ENCODE assay signal across 8 mouse cellular contexts in genomic region chr6:113195596-113195992, GRCm38 (mm10). TPM values are rescaled to one million over a fixed set of nuclear protein-coding genes. Genes with fewer than 3 reads are reported as not detected.
DNase-seq lines count a peak whose midpoint lies in the region; ATAC-seq and TF ChIP-seq lines count a peak whose summit lies in the region.

No protein-coding gene starts in this region.

- H3K9ac ChIP-seq in hindbrain, embryonic 16.5 days (ENCODE audit: low read depth, low read length), result peak overlapping the region; percentile 96
- H3K9ac ChIP-seq in neural tube, embryonic 15.5 days (replicated peaks), result peak overlapping the region; percentile 87

- no peaks in the 10 kb centered on the region for H3K36me3 ChIP-seq in embryonic facial prominence, embryonic 10.5 days (replicated peaks)
- H3K36me3 ChIP-seq in hindbrain, embryonic 16.5 days (ENCODE audit: control insufficient read depth, insufficient read depth, low read length), result no peaks in the 10 kb centered on the region
- H3K36me3 ChIP-seq in neural tube, embryonic 15.5 days, result no peaks in the 10 kb centered on the region

- peak overlapping the region; percentile 72 for H3K4me3 ChIP-seq in left cerebral cortex, adult 2 months
- H3K4me3 ChIP-seq in embryonic facial prominence, embryonic 10.5 days, result peak overlapping the region; percentile 74
- H3K4me3 ChIP-seq in hindbrain, embryonic 16.5 days (ENCODE audit: low read length), result peak overlapping the region; percentile 81
- peak overlapping the region; percentile 73 for H3K4me3 ChIP-seq in neural tube, embryonic 15.5 days (replicated peaks)

- intact Hi-C loops in left cerebral cortex, adult 2 months (cut with DNase I), result loop anchor here (1.0 kb wide), 1 partner anchor 42 kb away; the partner anchor contains the start of gene Mtmr14
- intact Hi-C loops in left cerebral cortex, postnatal 10 days (cut with DNase I), result loop anchor here (2.0 kb wide), 1 partner anchor 41 kb away; the partner anchor contains the start of gene Mtmr14

- peaks cover 20% of the 10 kb centered on the region for H3K4me1 ChIP-seq in embryonic facial prominence, embryonic 10.5 days
- peaks cover 33% of the 10 kb centered on the region for H3K4me1 ChIP-seq in hindbrain, embryonic 16.5 days (ENCODE audit: control insufficient read depth, insufficient read depth, low read depth, low read length)
- peaks cover 44% of the 10 kb centered on the region for H3K4me1 ChIP-seq in neural tube, embryonic 15.5 days

- ATAC-seq in hindbrain, embryonic 16.5 days, result peak; percentile 19; the same call in 1 of the 2 replicates
- ATAC-seq in neural tube, embryonic 15.5 days (ENCODE audit: low FRiP score), result no peak; the same call in 1 of the 2 replicates

- H3K9me3 ChIP-seq in embryonic facial prominence, embryonic 10.5 days, result no peaks in the 10 kb centered on the region
- H3K9me3 ChIP-seq in hindbrain, embryonic 16.5 days (ENCODE audit: control insufficient read depth, low read length), result no peaks in the 10 kb centered on the region
- no peaks in the 10 kb centered on the region for H3K9me3 ChIP-seq in neural tube, embryonic 15.5 days (replicated peaks)

- H3K27me3 ChIP-seq in embryonic facial prominence, embryonic 10.5 days (replicated peaks; ENCODE audit: low read depth, poor library complexity, severe bottlenecking), result peaks cover 59% of the 10 kb centered on the region
- H3K27me3 ChIP-seq in hindbrain, embryonic 16.5 days (replicated peaks; ENCODE audit: control insufficient read depth, insufficient read depth, low read length), result no peaks in the 10 kb centered on the region
- H3K27me3 ChIP-seq in neural tube, embryonic 15.5 days (replicated peaks), result no peaks in the 10 kb centered on the region

- H3K27ac ChIP-seq in left cerebral cortex, adult 2 months, result peak overlapping the region; percentile 86
- H3K27ac ChIP-seq in embryonic facial prominence, embryonic 10.5 days (replicated peaks), result 0 out of 2 replicates have a peak overlapping the region, but pooled peaks have one; percentile 76
- H3K27ac ChIP-seq in hindbrain, embryonic 16.5 days (ENCODE audit: low read depth, low read length), result peak overlapping the region; percentile 82
- peak overlapping the region; percentile 84 for H3K27ac ChIP-seq in neural tube, embryonic 15.5 days (replicated peaks)

- no peak for TF ChIP-seq CTCF in left cerebral cortex, adult 2 months (IDR thresholded peaks at IDR 0.05)

- H3K4me2 ChIP-seq in hindbrain, embryonic 16.5 days (ENCODE audit: low read length), result peak overlapping the region; percentile 94
- H3K4me2 ChIP-seq in neural tube, embryonic 15.5 days, result peak overlapping the region; percentile 90

- peak in 1 of 2 experiments; percentile 34 for DNase-seq in left cerebral cortex, adult 2 months (ENCODE audit: extremely low spot score in 1 of 2, low spot score in 2 of 2)
- DNase-seq in left cerebral cortex, postnatal 10 days (ENCODE audit: extremely low spot score in 1 of 2, low spot score in 2 of 2), result no peak
- DNase-seq in embryonic facial prominence, embryonic 10.5 days (ENCODE audit: low spot score), result no peak
- DNase-seq in layer of hippocampus, adult 9-11 months, result no peak
- no peak for DNase-seq in urinary bladder, postnatal 36 days (ENCODE audit: low spot score in 2 of 2)
- DNase-seq in T-cell, adult 2 months (ENCODE audit: low spot score), result no peak

- WGBS in embryonic facial prominence, embryonic 10.5 days, result 11% methylated on average over 9 of the region's 9 CpGs
- 4% methylated on average over 9 of the region's 9 CpGs for WGBS in hindbrain, embryonic 16.5 days
- 6% methylated on average over 9 of the region's 9 CpGs for WGBS in neural tube, embryonic 15.5 days

RNA-seq across cellular contexts. Expression of gene Lhfpl4, which starts 0.4 kb away (rescaled TPM):
- total RNA-seq in left cerebral cortex, adult 2 months (2021), result 10 to 100 TPM; 81.1 to 83.1 TPM
- total RNA-seq in left cerebral cortex, postnatal 10 days (2021), result 100 to 1,000 TPM; 104 to 111 TPM
- 4.7 and 5.0 TPM in 2 replicates for polyA plus RNA-seq in embryonic facial prominence, embryonic 10.5 days (2016; fragmentation: Nextera tagmentation; extraction: Ambion mirVana)
- polyA plus RNA-seq in hindbrain, embryonic 16.5 days (2015; fragmentation: Nextera tagmentation; extraction: Ambion mirVana), result 56.7 and 63.6 TPM in 2 replicates
- polyA plus RNA-seq in neural tube, embryonic 15.5 days (2015; fragmentation: Nextera tagmentation; extraction: Ambion mirVana), result 45.6 and 54.6 TPM in 2 replicates

RNA-seq across cellular contexts. Expression of gene Mtmr14, which starts 42.0 kb away (rescaled TPM):
- 10 to 100 TPM; 14.6 to 15.3 TPM for total RNA-seq in left cerebral cortex, adult 2 months (2021)
- 10 to 100 TPM; 24.8 to 26.2 TPM for total RNA-seq in left cerebral cortex, postnatal 10 days (2021)
- 44.0 and 46.9 TPM in 2 replicates for polyA plus RNA-seq in embryonic facial prominence, embryonic 10.5 days (2016; fragmentation: Nextera tagmentation; extraction: Ambion mirVana)
- polyA plus RNA-seq in hindbrain, embryonic 16.5 days (2015; fragmentation: Nextera tagmentation; extraction: Ambion mirVana), result 34.1 and 34.6 TPM in 2 replicates
- polyA plus RNA-seq in neural tube, embryonic 15.5 days (2015; fragmentation: Nextera tagmentation; extraction: Ambion mirVana), result 30.2 and 36.7 TPM in 2 replicates
